Mouse (Mus musculus) fibroblast of lung, adult 2 months (primary cell): Measurements from ENCODE around the gene Carns1.

Experiments
- DNase-seq: peaks from one replicate; pipeline ENCODE4 v3.0.0-alpha.2; 2011; ENCODE audit warnings: low read depth

Gene Carns1

DNA sequence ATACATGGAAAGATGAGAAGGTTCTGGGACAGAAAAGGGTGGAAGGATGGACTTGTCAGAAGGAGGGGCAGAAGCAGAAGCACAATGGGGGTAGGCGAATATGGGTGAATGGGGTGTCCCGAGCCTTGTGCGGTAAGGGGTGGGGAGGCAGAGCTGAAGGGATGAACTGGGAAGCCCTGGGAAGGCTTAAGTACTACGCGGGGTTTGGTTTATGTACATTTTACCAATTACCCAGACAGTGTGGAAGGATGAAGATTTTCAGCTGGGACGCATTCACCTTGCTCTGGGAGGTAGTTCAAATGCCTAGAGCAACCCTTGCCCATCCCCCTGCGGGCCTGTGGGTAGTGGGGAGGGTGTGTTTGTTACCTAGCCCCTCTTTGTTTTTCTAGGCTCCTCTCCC lies 26.9 kb upstream of the Carns1 start:
- DNase-seq = no peak

- peak; percentile 87 for DNase-seq
Measured at GRCm38 (mm10) chr19:4201291-4201909, 26.1 kb upstream of the Carns1 start, which contains the start of gene Rad9a. Rad9a (minus strand) TSS chr19:4201662.

DNA sequence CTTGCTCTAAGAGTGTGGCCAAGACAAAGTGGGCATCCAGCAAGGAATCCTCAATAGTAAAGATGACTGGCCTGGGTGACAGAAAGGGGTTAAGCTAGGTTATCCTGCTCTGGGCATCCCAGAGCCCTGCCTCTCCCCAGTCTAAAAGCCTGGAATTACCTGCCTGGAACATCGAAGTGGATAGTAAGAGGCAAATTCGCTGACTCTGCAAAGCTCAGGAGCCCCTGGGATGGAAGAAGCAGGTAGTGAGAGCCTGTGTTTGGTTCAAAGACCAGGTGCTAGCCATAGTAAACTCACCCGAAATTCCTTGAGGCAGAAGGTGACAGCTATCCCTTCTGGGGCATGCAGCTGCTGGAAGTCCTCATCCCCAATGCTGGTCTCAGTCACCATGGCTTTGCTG lies 21.9 kb upstream of the Carns1 start:
- no peak for DNase-seq

DNA sequence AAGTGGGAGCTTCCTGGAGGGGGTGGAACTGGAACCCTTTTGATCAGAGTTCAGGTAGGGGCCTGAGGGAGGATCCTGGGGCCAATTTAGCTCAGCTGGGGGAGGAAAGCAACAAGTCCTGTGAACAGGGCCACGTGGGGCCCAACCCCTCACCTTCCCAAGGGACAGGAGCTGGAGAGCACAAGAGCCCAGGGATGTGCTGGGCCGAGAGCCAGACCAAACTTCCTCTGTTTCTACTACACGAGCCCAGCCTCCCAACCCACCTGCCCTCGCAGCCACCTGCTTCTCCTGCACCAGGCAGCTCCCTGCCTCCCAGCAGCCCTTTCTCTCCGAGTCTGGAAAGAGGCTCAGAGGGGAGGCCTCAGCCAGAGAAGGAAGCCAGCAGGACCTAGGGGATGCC lies 21.3 kb upstream of the Carns1 start:
- DNase-seq = no peak

DNA sequence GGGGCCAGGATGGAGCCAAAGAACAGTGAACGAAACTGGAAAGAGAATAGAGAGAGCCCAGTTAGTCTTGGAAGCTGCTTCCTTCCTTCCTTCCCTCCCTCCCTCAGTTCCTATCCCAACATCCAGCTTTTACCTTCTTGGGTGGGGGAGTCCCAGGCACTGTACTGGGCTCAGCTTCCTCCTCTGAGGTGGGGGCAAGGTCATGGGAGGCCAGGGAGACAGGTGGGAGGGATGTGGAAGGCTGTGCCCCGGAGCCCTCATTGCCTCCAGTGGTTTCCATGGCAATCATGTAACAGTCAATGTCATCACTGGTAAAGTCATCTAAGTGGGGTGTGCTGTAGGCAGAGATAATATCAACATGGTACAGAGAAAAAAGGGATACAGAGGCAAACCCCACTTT lies 20.8 kb upstream of the Carns1 start:
- DNase-seq = no peak

- DNase-seq = no peak
Measured at GRCm38 (mm10) chr19:4194776-4195650, 19.7 kb upstream of the Carns1 start.

DNA sequence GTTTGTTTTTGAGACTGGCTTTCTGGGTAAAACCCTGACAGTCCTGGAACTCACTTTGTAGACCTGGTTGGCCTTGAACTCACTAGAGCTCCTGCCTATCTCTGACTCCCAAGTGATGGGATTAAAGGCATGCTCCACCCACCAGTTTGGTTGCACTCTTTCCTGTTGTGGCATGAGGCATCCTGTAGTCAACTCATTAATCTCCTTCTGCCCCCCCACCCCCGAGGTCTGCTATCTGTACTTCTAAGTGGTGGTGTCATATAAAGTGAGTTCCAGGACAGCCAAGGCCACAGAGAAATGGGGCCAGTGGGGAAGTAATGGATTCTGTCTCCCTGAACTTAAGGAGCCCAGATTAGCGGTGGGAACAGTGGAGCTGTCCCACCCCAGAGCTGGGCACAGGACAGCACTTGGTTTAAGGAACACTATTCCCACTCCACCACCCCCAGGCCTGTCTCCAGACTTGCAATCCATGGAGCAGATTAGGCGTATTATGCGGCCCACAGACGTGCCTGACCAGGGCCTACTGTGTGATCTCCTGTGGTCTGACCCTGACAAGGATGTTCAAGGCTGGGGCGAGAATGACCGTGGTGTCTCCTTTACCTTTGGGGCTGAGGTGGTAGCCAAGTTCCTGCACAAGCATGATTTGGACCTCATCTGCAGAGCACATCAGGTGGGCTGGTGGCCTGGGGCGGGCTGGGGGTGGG lies 18.9 kb upstream of the Carns1 start:
- no peak for DNase-seq

- no peak for DNase-seq
Measured at GRCm38 (mm10) chr19:4193129-4193528, 17.9 kb upstream of the Carns1 start.

DNA sequence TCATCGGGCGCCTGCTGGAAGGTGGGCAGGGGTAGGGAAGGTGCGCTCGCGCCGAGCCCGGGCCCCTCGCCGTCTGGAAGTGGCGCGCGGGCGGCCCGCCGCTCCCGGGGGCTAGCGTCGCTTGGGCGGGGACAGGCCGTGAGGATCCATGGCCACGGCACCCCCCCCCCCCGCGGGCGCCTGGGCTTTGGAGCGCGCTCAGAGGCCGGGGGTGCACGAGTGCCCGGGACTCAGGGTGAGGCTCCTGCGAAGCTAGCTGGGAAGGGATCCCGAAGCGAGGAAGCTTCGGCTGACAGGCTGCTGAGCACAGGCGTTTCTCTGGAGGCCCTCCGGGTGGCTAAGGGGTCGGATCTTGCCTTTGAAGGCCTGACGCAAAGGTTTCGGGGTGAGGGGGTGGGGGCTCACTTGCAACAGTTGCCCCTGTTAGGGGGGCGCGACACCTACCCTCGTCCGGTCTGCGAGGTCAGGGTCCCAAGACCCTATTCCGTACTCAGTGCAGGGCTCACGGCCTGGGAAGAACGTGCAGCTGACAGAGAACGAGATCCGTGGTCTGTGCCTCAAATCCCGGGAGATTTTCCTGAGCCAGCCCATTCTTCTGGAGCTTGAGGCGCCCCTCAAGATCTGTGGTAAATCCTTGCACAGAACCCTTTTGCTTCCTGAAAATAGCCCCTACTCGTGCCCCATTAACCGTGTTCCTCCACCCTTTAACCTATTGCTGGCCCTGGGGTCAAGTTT lies 17.1 kb upstream of the Carns1 start:
- DNase-seq = no peak

DNA sequence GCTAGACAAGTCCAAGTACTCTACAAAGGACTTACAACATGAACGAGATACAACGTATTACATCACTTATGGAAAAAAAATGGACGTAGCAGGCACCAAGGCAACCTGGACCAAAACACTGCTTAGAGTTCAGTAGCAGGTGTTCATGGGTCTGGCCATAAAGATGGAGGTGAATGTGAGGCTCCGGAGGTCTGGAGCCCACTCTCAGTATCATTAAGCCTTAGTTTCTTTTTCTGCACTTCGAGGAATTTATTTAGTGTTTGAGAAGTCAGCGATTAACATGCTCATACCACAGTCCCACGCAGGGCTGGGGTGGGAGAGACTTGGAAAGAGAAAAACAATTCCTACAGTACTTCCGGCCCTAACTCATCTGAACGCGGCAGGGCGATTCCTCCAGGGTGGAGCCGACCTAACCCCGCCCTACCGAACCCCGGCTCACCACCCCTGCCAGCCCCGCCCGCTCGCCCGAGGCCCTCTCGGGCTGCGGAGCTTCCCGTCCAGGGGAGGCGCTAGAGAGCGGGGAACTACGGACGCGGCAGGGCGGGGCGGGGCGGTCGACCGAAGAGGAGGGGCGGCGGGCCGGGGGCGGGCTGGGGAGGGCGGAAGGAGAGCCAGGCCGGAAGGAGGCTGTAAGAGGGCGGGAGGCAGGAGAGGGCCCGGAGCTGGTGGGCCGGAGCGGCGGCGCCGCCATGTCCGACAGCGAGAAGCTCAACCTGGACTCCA lies 16.4 kb upstream of the Carns1 start, which contains the start of gene Ppp1ca:
Gene Ppp1ca (plus strand): TSS at position 538 of the 723 bp plus-strand sequence.
- peak; percentile 73 for DNase-seq

- DNase-seq = no peak
Measured at GRCm38 (mm10) chr19:4190831-4191334, 15.6 kb upstream of the Carns1 start, which contains the start of gene Tbc1d10c. Tbc1d10c (minus strand) TSS chr19:4191284.

GRCm38 (mm10) chr19:4189051-4189620 lies 13.9 kb upstream of the Carns1 start:
- DNase-seq = no peak

DNA sequence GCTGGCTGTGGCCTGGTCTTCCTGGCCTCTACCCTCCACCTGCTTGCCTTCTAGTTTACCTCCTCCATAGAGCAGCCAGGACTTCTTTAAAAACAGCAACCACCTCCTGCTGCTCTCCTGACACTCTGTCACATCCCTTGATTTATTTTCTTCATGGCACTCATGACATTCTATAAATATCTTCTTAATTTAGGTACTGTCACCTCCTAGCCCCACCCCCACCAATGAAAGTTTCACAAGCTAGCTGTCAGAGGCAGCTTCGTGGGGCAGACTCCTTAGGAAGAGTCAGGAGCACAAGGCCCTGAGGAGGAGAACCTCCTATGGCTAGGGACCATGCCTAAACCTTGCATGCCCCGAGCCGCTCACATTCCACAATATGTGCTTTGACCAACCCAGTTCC lies 12.0 kb upstream of the Carns1 start:
- DNase-seq = no peak

GRCm38 (mm10) chr19:4184976-4185975 lies 10.0 kb upstream of the Carns1 start:
- DNase-seq = no peak

- no peak for DNase-seq
Measured at GRCm38 (mm10) chr19:4183689-4184088, 8.4 kb upstream of the Carns1 start.

GRCm38 (mm10) chr19:4181892-4182291 lies 6.6 kb upstream of the Carns1 start:
- DNase-seq = no peak

GRCm38 (mm10) chr19:4180411-4180810 lies 5.1 kb upstream of the Carns1 start:
- DNase-seq = no peak

GRCm38 (mm10) chr19:4172925-4173324 lies 2.4 kb downstream of the Carns1 start:
- no peak for DNase-seq
